Mouse (Mus musculus): Measurements from ENCODE around the gene Epha10.

GRCm38 (mm10) chr4:124860446-124860845 is 20.3 kb upstream of the Epha10 start:
- TF ChIP-seq CTCF (IDR thresholded peaks at IDR 0.05; ENCODE audit: low read depth): no peak
- TF ChIP-seq EP300 (IDR thresholded peaks at IDR 0.05; ENCODE audit: low read depth): no peak

Measured in liver, embryonic 14.5 days (tissue).